18 mouse cellular contexts compared by ENCODE assay signal in genomic region chr4:98845687-98846125, GRCm38 (mm10). TPM values are rescaled to one million over a fixed set of nuclear protein-coding genes. Genes with fewer than 3 reads are reported as not detected.
DNase-seq lines count a peak whose midpoint lies in the region; ATAC-seq and TF ChIP-seq lines count a peak whose summit lies in the region.
"Had no signal": no experiment of that assay in that cellular context is flagged by ENCODE, and none has a peak within 500 bp of the region (broad histone marks: within the 10 kb centered on the region; RNA-seq: fewer than 3 reads in every experiment).

No protein-coding gene starts in this region.

- no peak overlapping the region for H3K4me2 ChIP-seq in embryonic facial prominence, embryonic 14.5 days (ENCODE audit: low read depth, low read length)
- H3K4me2 ChIP-seq: heart, embryonic 15.5 days; limb, embryonic 15.5 days had no signal

- no peak for ATAC-seq in embryonic facial prominence, embryonic 14.5 days (ENCODE audit: low read depth)
- ATAC-seq: CD4-positive, CD25-positive, alpha-beta regulatory T cell, adult 4 months; hindbrain, embryonic 16.5 days had no signal

- in situ Hi-C loops in ES-E14 (cut with MboI; ENCODE audit: low sequenced_read_pairs in 2 of 2, unreplicated experiment in 2 of 2), result no loop called here

- no peak overlapping the region for H3K4me3 ChIP-seq in ES-E14 (ENCODE audit: insufficient read depth in 1 of 2, low read depth in 1 of 2, low read length in 2 of 2, poor library complexity in 1 of 2, severe bottlenecking in 1 of 2)
- H3K4me3 ChIP-seq in embryonic facial prominence, embryonic 14.5 days (ENCODE audit: low read depth, low read length), result no peak overlapping the region
- H3K4me3 ChIP-seq: erythroblast, embryonic 14.5 days; heart, embryonic 15.5 days; limb, embryonic 15.5 days had no signal

- 48% methylated on average over 8 of the region's 8 CpGs for whole genome bisulfite sequencing in embryonic facial prominence, embryonic 14.5 days

- no peaks in the 10 kb centered on the region for H3K27me3 ChIP-seq in embryonic facial prominence, embryonic 14.5 days (replicated peaks; ENCODE audit: control insufficient read depth, insufficient read depth, low read length)
- H3K27me3 ChIP-seq: heart, embryonic 15.5 days; limb, embryonic 15.5 days had no signal

- DNase-seq in layer of hippocampus, adult 9-11 months, result peak; percentile 9
- DNase-seq in layer of hippocampus, postnatal 25 days (ENCODE audit: extremely low spot score in 1 of 2, low spot score in 1 of 2), result no peak
- peak; percentile 86 for DNase-seq in ES-E14 (ENCODE audit: low read depth, low spot score)
- peak; percentile 10 for DNase-seq in embryonic facial prominence, embryonic 14.5 days (ENCODE audit: low spot score)
- DNase-seq in kidney, postnatal 36 days, result peak; percentile 12 to 16
- no peak for DNase-seq in left cerebral cortex, postnatal 14 days (ENCODE audit: low spot score in 2 of 2)
- no peak for DNase-seq in gastrocnemius, postnatal 4 days (ENCODE audit: low spot score in 2 of 2)
- DNase-seq in right cerebral cortex, adult 18-20 months, result no peak
- DNase-seq: cerebellum, postnatal 25 days; spleen, adult 18-20 months; thymus, postnatal 25 days had no signal

- H3K9me3 ChIP-seq in ES-E14 (ENCODE audit: control insufficient read depth, insufficient read depth, low read depth, low read length), result peaks cover 8% of the 10 kb centered on the region; the same call in 1 of the 2 replicates
- no peaks in the 10 kb centered on the region for H3K9me3 ChIP-seq in embryonic facial prominence, embryonic 14.5 days (ENCODE audit: control insufficient read depth, low read length)
- H3K9me3 ChIP-seq: heart, embryonic 15.5 days; limb, embryonic 15.5 days had no signal

- H3K36me3 ChIP-seq in ES-E14 (ENCODE audit: control insufficient read depth, insufficient read depth, low read length, poor library complexity, severe bottlenecking), result peaks cover 7% of the 10 kb centered on the region; the same call in 1 of the 2 replicates
- H3K36me3 ChIP-seq in embryonic facial prominence, embryonic 14.5 days (ENCODE audit: control insufficient read depth, insufficient read depth, low read length), result no peaks in the 10 kb centered on the region
- H3K36me3 ChIP-seq: heart, embryonic 15.5 days; limb, embryonic 15.5 days had no signal

- intact Hi-C loops in left cerebral cortex, postnatal 14 days (cut with DNase I), result no loop called here

- H3K4me1 ChIP-seq in ES-E14 (ENCODE audit: control insufficient read depth in 2 of 2, insufficient read depth in 2 of 2, low read length in 2 of 2, poor library complexity in 1 of 2), result peaks cover 19 to 22% of the 10 kb centered on the region in 2 experiments
- 0 out of 2 replicates have a peak, but pooled peaks cover 6% of the 10 kb centered on the region for H3K4me1 ChIP-seq in embryonic facial prominence, embryonic 14.5 days (ENCODE audit: control insufficient read depth, insufficient read depth, low read length)

- H3K9ac ChIP-seq in ES-E14 (ENCODE audit: insufficient read depth, low read depth, low read length, poor library complexity, severe bottlenecking), result peak overlapping the region; percentile 17; the same call in 1 of the 2 replicates
- H3K9ac ChIP-seq in embryonic facial prominence, embryonic 14.5 days (ENCODE audit: low read depth, low read length), result no peak overlapping the region
- H3K9ac ChIP-seq: heart, embryonic 15.5 days; limb, embryonic 15.5 days had no signal

- H3K27ac ChIP-seq in ES-E14 (ENCODE audit: insufficient read depth, low read depth, low read length, poor library complexity, severe bottlenecking), result peak overlapping the region; percentile 81
- H3K27ac ChIP-seq in embryonic facial prominence, embryonic 14.5 days (replicated peaks; ENCODE audit: low read depth, low read length), result no peak overlapping the region
- H3K27ac ChIP-seq: heart, embryonic 15.5 days; limb, embryonic 15.5 days; macrophage had no signal

TF ChIP-seq in ES-E14, 5 proteins besides CTCF, POLR2A, EP300 and RAD21:
- TF ChIP-seq MAFK (IDR thresholded peaks at IDR 0.05; ENCODE audit: insufficient read depth, low read depth, low read length) (no peak), CHD2 (IDR thresholded peaks at IDR 0.05; ENCODE audit: low read depth, low read length) (0 out of 2 replicates have a peak, but pooled peaks have one; percentile 34), HCFC1 (IDR thresholded peaks at IDR 0.05; ENCODE audit: borderline replicate concordance, insufficient read depth, low read length) (no peak), ZNF384 (IDR thresholded peaks at IDR 0.05; ENCODE audit: low read depth, low read length) (no peak), ZC3H11A (IDR thresholded peaks at IDR 0.05; ENCODE audit: borderline replicate concordance, low read depth, low read length) (no peak)

RNA-seq across cellular contexts. Expression of gene I0C0044D17Rik, which starts 22.1 kb away (rescaled TPM):
- total RNA-seq in layer of hippocampus, postnatal 25 days (2021), result not detected
- 0.13 TPM in 1 of 2 replicates, not detected in the other for total RNA-seq in ES-E14 (2012; rRNA removed)
- polyA plus RNA-seq in embryonic facial prominence, embryonic 14.5 days (2014; fragmentation: Nextera tagmentation; extraction: Ambion mirVana), result not detected in 2 replicates
- total RNA-seq in left cerebral cortex, postnatal 14 days (2021), result not detected
- not detected for total RNA-seq in gastrocnemius, postnatal 4 days (2021)
- total RNA-seq: gastrocnemius, adult 8-10 months had no signal
- polyA plus RNA-seq: CD4-positive, CD25-positive, alpha-beta regulatory T cell, adult 4 months; erythroblast, embryonic 14.5 days; heart, embryonic 15.5 days; hindbrain, embryonic 16.5 days; limb, embryonic 15.5 days; macrophage had no signal

RNA-seq across cellular contexts. Expression of gene Kank4, which starts 28.4 kb away (rescaled TPM):
- 1 to 10 TPM; 2.4 to 2.7 TPM for total RNA-seq in layer of hippocampus, postnatal 25 days (2021)
- 4.0 and 5.4 TPM in 2 replicates for total RNA-seq in ES-E14 (2012; rRNA removed)
- polyA plus RNA-seq in embryonic facial prominence, embryonic 14.5 days (2014; fragmentation: Nextera tagmentation; extraction: Ambion mirVana), result 2.6 and 3.1 TPM in 2 replicates
- 1 to 10 TPM; 2.6 to 2.8 TPM for total RNA-seq in left cerebral cortex, postnatal 14 days (2021)
- total RNA-seq in gastrocnemius, postnatal 4 days (2021), result 1 to 10 TPM; 7.0 to 7.7 TPM
- polyA plus RNA-seq: CD4-positive, CD25-positive, alpha-beta regulatory T cell, adult 4 months; erythroblast, embryonic 14.5 days; macrophage had no signal

Comparison
In these comparisons a context has a peak if more than half of its experiments do, and no peak if none do; other contexts are left out.
1. DNase-seq: peak in layer of hippocampus, adult 9-11 months (single experiment), ES-E14 (single experiment), embryonic facial prominence, embryonic 14.5 days (single experiment) and kidney, postnatal 36 days (2 of 2); none in layer of hippocampus, postnatal 25 days (0 of 2), left cerebral cortex, postnatal 14 days (0 of 2), gastrocnemius, postnatal 4 days (0 of 2) and right cerebral cortex, adult 18-20 months (single experiment).